Mouse (Mus musculus) mammary gland, adult 2 months (tissue): ENCODE data around the gene Rpf2. TPM values are rescaled to one million over a fixed set of nuclear protein-coding genes. Genes with fewer than 3 reads are reported as not detected.

Source experiments
- polyA plus RNA-seq: library from polyadenylated mRNA; depleted of rRNA; stranded (reverse); fragments of >200 nt; gene quantifications from 2 replicates; pipeline ENCODE4 v1.2.3, GENCODE M21; 2012; ENCODE audit warnings: low replicate concordance; rRNA removed

Rpf2 gene
- polyA plus RNA-seq = 1.1 and 2.2 TPM in 2 replicates

DNA sequence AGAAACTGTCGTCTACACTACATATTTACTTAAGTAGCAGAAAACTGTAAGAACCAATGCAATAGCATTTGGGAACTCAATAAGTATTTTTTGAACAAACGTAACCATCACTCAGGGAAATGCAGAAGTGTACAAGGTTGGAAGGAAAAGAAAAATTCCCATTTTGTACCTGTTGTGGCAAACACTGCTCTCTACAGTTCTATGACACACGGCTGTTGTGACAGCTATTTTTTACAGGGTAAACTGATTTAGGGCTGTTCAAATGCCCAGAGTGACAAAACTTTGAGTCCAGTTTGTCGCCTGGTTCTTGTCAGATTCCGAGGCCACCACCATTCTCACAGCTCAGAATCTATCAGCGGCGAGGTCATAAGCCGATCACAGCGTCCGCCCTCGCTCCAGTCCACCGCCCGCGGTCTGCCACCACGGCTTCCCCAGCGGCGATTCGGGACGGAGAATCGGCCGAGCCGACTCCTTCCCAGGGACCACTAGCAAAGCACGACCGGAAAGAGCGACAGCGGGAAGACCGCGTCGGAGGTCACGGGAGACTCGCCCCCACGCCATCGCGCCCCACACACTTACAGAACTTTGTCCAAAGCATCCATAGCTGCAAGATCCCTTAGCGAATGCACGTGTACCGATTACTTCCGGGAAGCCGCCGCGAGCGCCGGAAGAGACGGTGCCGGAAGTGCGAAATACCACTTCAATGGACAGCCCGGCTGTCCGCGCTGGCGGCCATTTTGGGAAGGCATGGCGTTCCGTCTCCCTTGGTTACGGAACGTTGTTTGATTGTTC, at the start of gene Rpf2:
Gene Rpf2, minus strand, starts transcription at position 663 of the 792 bp plus-strand sequence.

DNA sequence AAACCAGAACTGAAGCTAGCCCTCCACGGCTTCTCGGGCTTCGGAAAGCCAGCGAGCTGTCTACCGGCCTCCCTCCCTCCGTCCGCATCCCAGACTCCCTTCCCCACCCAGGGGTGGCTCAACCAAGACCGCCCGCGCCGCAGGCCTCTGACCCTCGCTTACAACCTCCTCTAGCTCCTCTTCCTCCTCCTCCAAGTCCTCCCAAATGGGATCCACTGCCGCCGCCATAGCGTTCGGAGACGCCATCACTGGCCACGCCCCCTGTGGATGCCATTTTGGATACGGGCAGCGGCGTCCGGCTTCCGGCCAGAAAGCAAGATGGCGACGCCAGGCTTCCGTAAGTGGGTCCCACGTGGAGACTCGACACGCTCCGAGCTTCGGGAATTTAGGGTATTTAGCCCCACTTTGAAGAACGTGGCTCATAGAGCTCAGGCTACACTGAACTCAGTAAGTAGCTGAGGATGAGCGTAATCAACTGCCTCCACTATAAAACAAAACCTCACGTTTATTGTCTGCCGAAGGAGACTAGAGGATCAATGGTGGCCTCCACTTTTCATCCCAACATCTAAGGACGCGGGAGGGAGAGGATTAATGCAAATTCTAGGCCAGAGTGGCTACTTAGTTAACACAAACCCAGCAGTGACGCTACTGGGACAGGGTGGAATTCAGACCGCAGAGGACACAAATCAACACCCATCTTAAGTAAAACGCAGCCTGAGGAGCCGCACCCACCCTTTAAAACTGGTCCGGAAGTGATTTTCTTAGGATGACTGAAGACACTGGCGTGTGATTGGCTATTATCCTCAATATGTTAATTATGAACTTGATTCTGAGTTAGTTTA, 10.8 kb upstream of the Rpf2 start, which contains the start of gene Gtf3c6:
Gene Gtf3c6, minus strand, starts transcription at position 695 of the 842 bp plus-strand sequence.

Other genes with a start within 250 kb of the Rpf2 start
- 2.4 and 4.0 TPM in 2 replicates for gene Mfsd4b1, start 221.8 kb downstream of the Rpf2 start, polyA plus RNA-seq
- gene Slc16a10, start 104.8 kb downstream of the Rpf2 start, polyA plus RNA-seq = 13.0 and 38.2 TPM in 2 replicates
- 4.9 and 12.2 TPM in 2 replicates for gene Gtf3c6, start 11.1 kb upstream of the Rpf2 start, polyA plus RNA-seq
- 10.2 and 37.3 TPM in 2 replicates for gene Amd1, start 55.1 kb upstream of the Rpf2 start, polyA plus RNA-seq
- gene Cdk19, start 92.5 kb upstream of the Rpf2 start, polyA plus RNA-seq = 24.5 and 27.7 TPM in 2 replicates